Mouse (Mus musculus) kidney, adult 2 months (tissue): ENCODE measurements around the gene Rpp25l. TPM values are rescaled to one million over a fixed set of nuclear protein-coding genes. Genes with fewer than 3 reads are reported as not detected.

Experiments
- DNase-seq: peaks from one replicate; pipeline ENCODE4 v3.0.0; 2021
- H3K27ac ChIP-seq: fragments of 200-500 bp; 2 replicates; pipeline ENCODE4 v1.5.1; 2012; ENCODE audit warnings: low read depth, low read length, control low read depth, inconsistent platforms; ENCODE audit not compliant: insufficient read depth
- H3K27me3 ChIP-seq: fragments of 200-500 bp; replicated peaks from 2 replicates; pipeline ENCODE4 v1.6.1; 2012; ENCODE audit warnings: mild to moderate bottlenecking, moderate library complexity, low read length, inconsistent platforms; ENCODE audit not compliant: control insufficient read depth, insufficient read depth
- H3K36me3 ChIP-seq: fragments of 200-500 bp; 2 replicates; pipeline ENCODE4 v1.6.1; 2012; ENCODE audit warnings: mild to moderate bottlenecking, moderate library complexity, low read length, inconsistent platforms; ENCODE audit not compliant: control insufficient read depth, insufficient read depth
- H3K4me1 ChIP-seq: fragments of 200-500 bp; 2 replicates; pipeline ENCODE4 v1.6.1; 2011; ENCODE audit warnings: low read length; ENCODE audit not compliant: control insufficient read depth, insufficient read depth
- H3K4me3 ChIP-seq: fragments of 200-500 bp; 2 replicates; pipeline ENCODE4 v1.5.1; 2011; ENCODE audit warnings: mild to moderate bottlenecking, low read depth, low read length, control low read depth; ENCODE audit not compliant: insufficient read depth
- CTCF ChIP-seq: fragments of 200-500 bp; conservative IDR thresholded peaks from 2 replicates; pipeline ENCODE4 v1.5.1; 2011; ENCODE audit warnings: low read depth, mild to moderate bottlenecking, control low read depth, low read length, moderate library complexity, mixed read lengths; ENCODE audit not compliant: insufficient read depth, insufficient read length
- POLR2A ChIP-seq: fragments of 200-500 bp; IDR thresholded peaks from one replicate; pipeline ENCODE4 v1.6.1; 2011; ENCODE audit warnings: low read depth, low read length, control low read depth
- WGBS: fragments of 180-500 bp; shearing (Covaris S2); methylation state at CpG from one replicate; pipeline ENCODE4 v1.1.7; 2018; 5-methylcytosine and 5-hydroxymethylcytosine counted together
- polyA plus RNA-seq: library from polyadenylated mRNA; depleted of rRNA; stranded (reverse); fragments of >200 nt; gene quantifications from 2 replicates; pipeline ENCODE4 v1.2.3, GENCODE M21; 2012

The Rpp25l gene
- polyA plus RNA-seq, 1 experiment, result 57.0 TPM

DNA sequence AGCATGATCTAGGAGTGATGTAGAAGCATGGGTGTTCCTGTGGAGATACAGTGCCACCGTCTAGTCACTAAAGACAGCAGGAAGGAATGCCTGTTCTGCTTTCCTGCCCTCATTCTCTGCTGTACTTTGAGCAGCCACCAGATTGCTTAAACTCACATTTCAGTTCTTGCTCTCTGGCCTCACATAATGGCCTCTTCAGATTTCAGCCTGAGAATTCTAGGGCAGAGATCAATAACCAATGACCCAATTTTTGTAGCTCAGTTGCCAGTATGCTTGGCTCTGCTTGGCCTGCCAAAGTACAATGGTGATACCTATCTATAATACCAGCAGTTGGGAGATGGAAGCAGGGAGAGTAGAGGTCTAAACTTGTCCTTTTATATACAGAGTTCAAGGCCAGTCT, 31.7 kb upstream of the Rpp25l start:
- peaks cover 4% of the 10 kb centered on the region; the same call in 1 of the 2 replicates for H3K4me1 ChIP-seq
- H3K27me3 ChIP-seq, result no peaks in the 10 kb centered on the region
- TF ChIP-seq CTCF, result no peak
- no peak for TF ChIP-seq POLR2A
- WGBS, result 72% methylated on average over 1 of the region's 1 CpGs
- no peak for DNase-seq
- H3K27ac ChIP-seq, result no peak overlapping the region
- H3K36me3 ChIP-seq, result no peaks in the 10 kb centered on the region; the same call in 1 of the 2 replicates
- H3K4me3 ChIP-seq, result no peak overlapping the region

DNA sequence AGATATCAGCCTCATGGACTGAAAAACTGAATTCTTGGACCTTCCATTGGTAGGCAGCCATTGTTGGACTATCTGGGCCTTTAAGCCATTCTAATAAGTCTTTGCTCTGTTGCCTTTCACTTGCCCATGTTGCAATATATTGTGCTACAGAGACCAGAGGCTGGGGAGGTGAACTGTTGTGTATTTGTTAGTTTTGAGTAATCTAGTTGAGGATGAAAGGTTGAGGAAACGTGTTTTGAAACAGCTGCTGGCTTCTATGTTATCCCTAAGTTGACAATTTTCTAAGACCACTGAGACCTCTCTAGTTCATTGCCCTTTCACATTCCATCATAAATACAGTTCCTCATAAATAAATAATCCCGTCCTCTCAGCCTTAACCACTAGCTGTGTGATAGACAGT, 30.8 kb upstream of the Rpp25l start:
- no peaks in the 10 kb centered on the region for H3K27me3 ChIP-seq
- H3K4me3 ChIP-seq, result no peak overlapping the region
- no peak for TF ChIP-seq POLR2A
- no peak for TF ChIP-seq CTCF
- H3K36me3 ChIP-seq, result no peaks in the 10 kb centered on the region; the same call in 1 of the 2 replicates
- H3K4me1 ChIP-seq, result peaks cover 4% of the 10 kb centered on the region; the same call in 1 of the 2 replicates
- 71% methylated on average over 2 of the region's 2 CpGs for WGBS
- H3K27ac ChIP-seq, result no peak overlapping the region
- DNase-seq, result no peak

DNA sequence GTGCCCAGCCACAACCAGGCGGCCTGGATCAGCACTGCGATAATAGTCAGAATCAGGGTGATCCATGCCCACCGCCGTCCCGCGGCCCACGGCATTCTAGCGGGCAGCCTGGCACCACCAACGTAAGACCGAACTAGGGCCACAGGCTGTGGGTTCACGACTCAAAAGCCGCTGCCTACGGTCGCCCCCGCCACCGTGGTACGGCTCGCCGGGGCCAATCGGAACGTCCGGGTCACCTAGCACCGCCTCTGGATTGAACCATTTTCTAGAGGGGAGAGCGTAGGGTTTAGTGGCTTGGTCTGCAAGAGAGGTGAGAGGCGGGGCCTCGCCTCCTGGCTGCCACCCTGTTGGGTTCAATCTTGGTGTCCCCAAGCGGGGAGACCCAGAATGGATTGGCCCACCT, 27.8 kb upstream of the Rpp25l start:
- peak; percentile 98 for DNase-seq
- peak overlapping the region; percentile 97 for H3K4me3 ChIP-seq
- no peaks in the 10 kb centered on the region for H3K36me3 ChIP-seq
- no peaks in the 10 kb centered on the region for H3K27me3 ChIP-seq
- H3K27ac ChIP-seq, result peak overlapping the region; percentile 94
- WGBS, result under 1% methylated on average over 27 of the region's 27 CpGs
- TF ChIP-seq POLR2A (peak; percentile 80), CTCF (0 out of 2 replicates have a peak, but pooled peaks have one; percentile 6)
- H3K4me1 ChIP-seq, result peaks cover 4% of the 10 kb centered on the region; the same call in 1 of the 2 replicates

DNA sequence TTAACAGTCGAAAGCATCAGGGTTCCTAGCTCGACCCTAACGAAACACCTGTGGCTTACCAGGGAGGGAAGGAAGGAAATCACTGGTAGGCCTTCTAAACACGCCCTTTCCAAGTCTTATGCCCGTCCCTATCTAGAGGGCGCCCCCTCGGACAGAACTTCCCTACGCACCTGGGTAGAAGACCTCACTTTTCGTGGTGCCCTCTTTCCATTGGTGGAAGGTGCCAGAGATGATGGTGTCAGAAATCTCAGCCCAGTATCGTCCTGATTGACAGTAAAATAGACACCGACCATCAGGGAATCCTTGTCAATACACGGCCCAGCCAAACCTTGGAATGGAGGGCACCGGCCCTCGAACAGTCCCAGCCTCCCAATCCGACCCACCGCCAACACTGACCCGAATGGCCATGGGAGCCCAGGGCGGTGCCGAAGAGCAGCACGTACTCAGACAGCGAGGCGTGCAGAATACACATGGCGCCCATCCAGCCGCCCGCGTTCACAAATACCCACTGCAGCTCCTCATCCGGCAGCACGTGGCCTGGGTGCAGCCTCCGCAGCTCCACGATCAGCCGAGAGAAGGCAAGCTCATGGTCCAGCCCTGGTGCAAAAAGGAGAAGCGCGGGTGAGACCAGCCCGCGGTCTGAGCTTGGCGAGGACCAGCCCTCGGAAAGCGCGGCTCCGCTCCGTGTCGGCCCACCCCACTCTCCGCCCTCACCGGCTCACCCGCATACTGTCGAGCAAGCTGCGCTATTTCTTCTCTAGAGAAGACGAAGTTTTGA, 27.2 kb upstream of the Rpp25l start:
- Histone ChIP-seq H3K4me3 (peak overlapping the region; percentile 97), H3K4me1 (peaks cover 4% of the 10 kb centered on the region; the same call in 1 of the 2 replicates), H3K36me3 (no peaks in the 10 kb centered on the region), H3K27ac (peak overlapping the region; percentile 94), H3K27me3 (no peaks in the 10 kb centered on the region)
- no peak for TF ChIP-seq POLR2A
- TF ChIP-seq CTCF, result 0 out of 2 replicates have a peak, but pooled peaks have one; percentile 5
- no peak for DNase-seq
- 1% methylated on average over 48 of the region's 48 CpGs for WGBS

DNA sequence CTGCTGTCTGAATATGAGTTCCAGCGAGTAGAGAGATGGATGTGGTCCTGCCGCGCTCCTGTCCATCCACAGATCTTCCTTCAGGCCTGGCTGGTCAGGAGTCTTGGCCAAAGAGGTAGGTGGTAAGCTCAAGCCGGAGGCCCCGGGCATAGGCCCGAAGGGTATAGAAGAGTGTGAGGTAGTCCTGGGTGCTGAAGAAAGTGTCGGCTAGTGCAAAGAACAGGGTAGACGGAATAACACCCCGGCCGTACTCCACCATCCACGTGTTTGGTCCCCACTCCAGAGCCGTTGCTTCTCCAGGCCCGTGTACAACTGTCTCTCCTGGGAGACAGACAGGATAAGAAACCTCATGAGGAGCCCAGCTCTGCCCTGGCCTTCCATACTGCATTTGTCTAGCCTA, 25.9 kb upstream of the Rpp25l start:
- no peak for DNase-seq
- H3K27me3 ChIP-seq, result no peaks in the 10 kb centered on the region
- no peaks in the 10 kb centered on the region for H3K36me3 ChIP-seq
- 97% methylated on average over 13 of the region's 13 CpGs for WGBS
- no peak overlapping the region for H3K4me3 ChIP-seq
- H3K27ac ChIP-seq, result no peak overlapping the region
- TF ChIP-seq CTCF (no peak), POLR2A (no peak)
- H3K4me1 ChIP-seq, result peaks cover 4% of the 10 kb centered on the region; the same call in 1 of the 2 replicates

DNA sequence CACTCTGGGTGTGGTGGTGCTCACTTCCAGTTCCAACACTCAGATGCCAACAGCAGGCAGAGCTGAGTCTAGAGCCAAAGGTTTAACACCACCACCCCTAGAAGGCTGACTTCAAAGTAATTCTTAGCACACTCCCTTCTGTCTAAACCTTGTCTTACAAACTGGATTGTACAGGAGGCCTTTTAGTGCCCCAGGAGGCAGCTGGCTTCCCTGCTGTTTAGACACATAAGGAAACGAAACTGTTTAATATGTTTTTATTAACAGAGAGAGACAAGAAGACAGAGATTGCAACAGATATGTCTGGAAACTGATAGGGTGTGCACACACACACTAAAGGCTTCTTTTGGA, 24.9 kb upstream of the Rpp25l start:
- TF ChIP-seq POLR2A, result no peak
- no peak for TF ChIP-seq CTCF
- no peaks in the 10 kb centered on the region for H3K27me3 ChIP-seq
- H3K4me3 ChIP-seq, result no peak overlapping the region
- WGBS, result 85% methylated on average over 1 of the region's 1 CpGs
- H3K27ac ChIP-seq, result no peak overlapping the region
- H3K4me1 ChIP-seq, result peaks cover 4% of the 10 kb centered on the region; the same call in 1 of the 2 replicates
- no peak for DNase-seq
- no peaks in the 10 kb centered on the region for H3K36me3 ChIP-seq

DNA sequence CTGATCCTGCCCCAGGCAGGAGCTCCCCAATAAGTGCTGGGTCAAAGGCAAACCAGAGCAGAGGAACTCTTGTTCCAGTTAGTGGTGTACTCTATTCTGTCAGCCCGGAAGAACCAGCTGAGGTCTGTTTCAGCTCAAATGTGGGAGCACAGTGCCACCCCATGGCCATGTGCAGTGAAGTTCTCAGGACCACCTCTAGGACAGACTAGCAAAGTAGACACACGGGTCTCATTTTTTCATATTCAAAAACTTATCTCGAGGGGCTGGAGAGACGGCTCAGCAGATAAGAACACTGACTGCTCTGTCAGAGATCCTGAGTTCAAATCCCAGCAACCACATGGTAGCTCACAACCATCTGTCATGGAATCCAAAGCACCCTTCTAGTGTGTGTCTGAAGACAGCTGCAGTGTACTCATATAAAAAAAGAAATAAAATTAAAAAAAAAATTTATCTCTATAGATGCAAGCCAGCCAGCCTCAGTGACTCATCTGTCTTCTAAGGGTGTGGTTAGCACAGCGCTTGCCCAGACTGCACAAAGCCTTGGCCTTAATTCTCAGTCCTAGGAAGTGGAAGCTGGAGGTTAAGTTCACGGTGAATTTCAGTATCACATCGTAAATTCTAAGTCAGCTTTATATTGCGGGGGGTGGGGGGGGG, 24.4 kb upstream of the Rpp25l start:
- no peaks in the 10 kb centered on the region for H3K36me3 ChIP-seq
- H3K4me1 ChIP-seq, result peaks cover 4% of the 10 kb centered on the region; the same call in 1 of the 2 replicates
- no peak overlapping the region for H3K27ac ChIP-seq
- no peak overlapping the region for H3K4me3 ChIP-seq
- WGBS, result 31% methylated on average over 8 of the region's 8 CpGs
- DNase-seq, result peak; percentile 83
- no peaks in the 10 kb centered on the region for H3K27me3 ChIP-seq
- peak; percentile 96 for TF ChIP-seq CTCF
- no peak for TF ChIP-seq POLR2A
